Mouse (Mus musculus): ENCODE results near the gene Nova1.

Gene Nova1

DNA sequence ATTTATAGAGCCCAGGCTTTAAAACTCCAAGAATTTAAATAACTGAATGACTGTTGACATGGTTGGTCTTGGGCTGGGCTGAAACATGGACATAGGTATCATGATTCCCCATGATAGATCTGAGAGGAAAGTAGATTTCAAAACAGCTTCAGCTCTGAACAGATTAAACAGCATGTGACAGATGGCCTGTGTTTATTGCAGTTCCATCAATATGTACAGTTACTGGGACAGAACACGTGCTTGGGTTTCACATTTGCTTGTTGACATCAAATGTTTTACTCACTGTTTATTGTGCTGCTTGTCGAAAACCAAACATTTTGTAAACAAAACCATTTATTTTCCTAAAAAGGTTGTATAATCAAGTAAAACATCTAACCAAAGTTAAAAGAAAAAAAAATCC lies 142.4 kb downstream of the Nova1 start:
- no peak for DNase-seq (ENCODE audit: low read depth, low spot score)

GRCm38 (mm10) chr12:46666706-46667105 lies 152.0 kb downstream of the Nova1 start:
- no peak for DNase-seq (ENCODE audit: low read depth, low spot score)

DNA sequence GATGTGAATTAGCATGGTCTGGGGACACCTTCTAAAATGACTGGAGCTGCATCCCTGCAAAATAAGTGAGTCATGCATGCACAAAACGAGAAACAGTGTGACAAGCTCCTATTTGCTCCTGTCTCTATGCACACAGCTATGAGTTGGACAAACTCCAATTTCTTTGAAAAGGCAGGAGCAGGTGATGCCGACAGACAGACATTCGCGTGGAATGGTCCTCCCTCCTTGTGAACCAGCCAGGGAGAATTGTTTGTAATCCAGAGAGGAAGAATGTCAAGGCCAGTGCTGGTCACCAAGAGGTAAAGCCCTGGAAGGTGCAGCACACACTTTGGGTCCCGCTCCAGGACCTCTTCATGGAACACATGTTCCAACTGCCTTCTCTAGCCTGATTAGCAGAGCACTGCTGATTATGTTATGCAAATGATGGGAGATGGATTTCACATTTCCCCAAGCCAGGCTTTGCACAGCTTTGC lies 172.6 kb downstream of the Nova1 start:
- no peak for DNase-seq (ENCODE audit: low read depth, low spot score)

DNA sequence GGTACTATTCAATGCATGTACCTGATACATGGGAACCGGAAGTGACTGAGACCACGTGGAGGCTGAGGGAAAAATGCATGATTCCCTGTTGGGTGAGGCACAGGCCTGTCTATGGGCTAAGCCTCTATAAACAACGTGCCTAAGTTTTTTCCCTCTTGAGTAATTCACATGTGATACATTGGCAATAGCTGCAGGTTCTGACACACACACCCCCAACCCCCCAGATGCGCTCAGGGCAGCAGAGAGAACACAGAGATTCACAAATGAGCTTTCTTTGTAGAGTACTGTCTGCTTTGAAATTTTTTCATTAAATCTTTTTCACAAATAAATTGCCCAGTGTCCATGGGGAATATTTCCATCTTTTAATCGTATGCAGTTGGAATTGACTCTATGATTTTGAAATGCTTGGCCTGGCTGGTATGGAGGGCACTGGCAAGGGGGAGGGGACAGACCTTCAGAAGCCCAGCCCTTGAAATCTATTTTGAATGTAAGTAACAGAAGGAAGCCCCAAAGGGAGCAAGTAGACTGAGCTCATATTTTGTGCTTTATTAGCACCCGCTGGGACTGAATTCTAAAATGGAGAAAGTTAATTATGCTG lies 173.3 kb downstream of the Nova1 start:
- DNase-seq (ENCODE audit: low read depth, low spot score) = no peak

Data from ES-CJ7 (cell line).